Comparison of ENCODE assay signal across 29 mouse cellular contexts in genomic region chr7:142391108-142391507, GRCm38 (mm10). TPM values are rescaled to one million over a fixed set of nuclear protein-coding genes. Genes with fewer than 3 reads are reported as not detected.
DNase-seq lines count a peak whose midpoint lies in the region; ATAC-seq and TF ChIP-seq lines count a peak whose summit lies in the region.
"Had no signal": no experiment of that assay in that cellular context is flagged by ENCODE, and none has a peak within 500 bp of the region (broad histone marks: within the 10 kb centered on the region; RNA-seq: fewer than 3 reads in every experiment).

No protein-coding gene starts in this region.

- H3K27ac ChIP-seq in bone marrow macrophage, adult 2 months (ENCODE audit: insufficient read depth, low read depth, low read length) = peak overlapping the region; percentile 98
- peak overlapping the region; percentile 100 for H3K27ac ChIP-seq in macrophage
- H3K27ac ChIP-seq in forebrain, embryonic 15.5 days (replicated peaks) = no peak overlapping the region
- H3K27ac ChIP-seq: embryonic facial prominence, embryonic 15.5 days; hindbrain, embryonic 12.5 days; limb, embryonic 15.5 days; midbrain, embryonic 13.5 days had no signal

- no peak overlapping the region for H3K9ac ChIP-seq in forebrain, embryonic 15.5 days (replicated peaks)
- H3K9ac ChIP-seq: embryonic facial prominence, embryonic 15.5 days; hindbrain, embryonic 12.5 days; limb, embryonic 15.5 days; midbrain, embryonic 13.5 days had no signal

- H3K4me2 ChIP-seq in forebrain, embryonic 15.5 days (replicated peaks) = no peak overlapping the region
- H3K4me2 ChIP-seq: embryonic facial prominence, embryonic 15.5 days; heart, embryonic 11.5 days; hindbrain, embryonic 12.5 days; limb, embryonic 15.5 days; midbrain, embryonic 13.5 days had no signal

- peaks cover 84% of the 10 kb centered on the region for H3K79me2 ChIP-seq in macrophage (ENCODE audit: inconsistent target)

- 63% methylated on average over 1 of the region's 3 CpGs for WGBS in macrophage (ENCODE audit: missing documents)
- whole genome bisulfite sequencing in forebrain, embryonic 15.5 days = 88% methylated on average over 3 of the region's 3 CpGs

- H3K9me3 ChIP-seq in forebrain, embryonic 15.5 days = no peaks in the 10 kb centered on the region
- H3K9me3 ChIP-seq: embryonic facial prominence, embryonic 15.5 days; hindbrain, embryonic 12.5 days; limb, embryonic 15.5 days; midbrain, embryonic 13.5 days had no signal

- no peak for TF ChIP-seq POLR2A in bone marrow macrophage, adult 2 months (IDR thresholded peaks at IDR 0.05; ENCODE audit: borderline replicate concordance, low read depth, low read length)

- H3K27me3 ChIP-seq in forebrain, embryonic 15.5 days = no peaks in the 10 kb centered on the region
- H3K27me3 ChIP-seq: embryonic facial prominence, embryonic 15.5 days; limb, embryonic 15.5 days; midbrain, embryonic 13.5 days; Patski had no signal

- DNase-seq in adrenal gland, adult 2 months = peak; percentile 74
- no peak for DNase-seq in adrenal gland, postnatal 10 days
- peak; percentile 64 for DNase-seq in lung, postnatal 36 days
- no peak for DNase-seq in lung, postnatal 4 days
- DNase-seq in urinary bladder, postnatal 14 days (ENCODE audit: low spot score) = no peak
- DNase-seq: cerebellum, adult 9-11 months; gastrocnemius, postnatal 14 days; kidney, postnatal 36 days; left cerebral cortex, postnatal 4 days; thymus, adult 2 months had no signal

- ATAC-seq in forebrain, embryonic 15.5 days (replicated peaks) = no peak
- ATAC-seq: forebrain, embryonic 14.5 days; intestine, postnatal 0 days; midbrain, embryonic 13.5 days; Patski had no signal

- H3K4me3 ChIP-seq in bone marrow macrophage, adult 2 months (ENCODE audit: insufficient read depth, low read length) = peak overlapping the region; percentile 38
- H3K4me3 ChIP-seq in macrophage (ENCODE audit: inconsistent target) = peak overlapping the region; percentile 58
- H3K4me3 ChIP-seq in forebrain, embryonic 15.5 days = no peak overlapping the region
- H3K4me3 ChIP-seq: embryonic facial prominence, embryonic 15.5 days; hindbrain, embryonic 12.5 days; limb, embryonic 15.5 days; midbrain, embryonic 13.5 days had no signal

- H3K4me1 ChIP-seq in bone marrow macrophage, adult 2 months (ENCODE audit: control insufficient read depth, insufficient read depth, low read length) = peaks cover 75% of the 10 kb centered on the region
- peaks cover 15% of the 10 kb centered on the region for H3K4me1 ChIP-seq in forebrain, embryonic 15.5 days

- no peaks in the 10 kb centered on the region for H3K36me3 ChIP-seq in macrophage (ENCODE audit: inconsistent target)
- no peaks in the 10 kb centered on the region for H3K36me3 ChIP-seq in forebrain, embryonic 15.5 days
- H3K36me3 ChIP-seq: embryonic facial prominence, embryonic 15.5 days; hindbrain, embryonic 12.5 days; limb, embryonic 15.5 days; midbrain, embryonic 13.5 days had no signal

- no peak for TF ChIP-seq CTCF in bone marrow macrophage, adult 2 months (IDR thresholded peaks at IDR 0.05; ENCODE audit: low read depth, low read length)

RNA-seq across cellular contexts. Expression of gene Ctsd, which starts 3.3 kb away (rescaled TPM):
- total RNA-seq in adrenal gland, adult 2 months (2021) = 1,000 to 10,000 TPM in 1 of 2 experiments, 100 to 1,000 TPM in 1; 904 to 1,338 TPM
- 889 and 996 TPM in 2 replicates for polyA plus RNA-seq in adrenal gland, adult 2 months (2012; rRNA removed)
- total RNA-seq in adrenal gland, postnatal 10 days (2021) = 100 to 1,000 TPM; 603 to 610 TPM
- 2,800 and 3,060 TPM in 2 replicates for polyA plus RNA-seq in bone marrow macrophage, adult 2 months (2012; ENCODE audit: insufficient read depth, insufficient read length, missing spikeins)
- 1,000 to 10,000 TPM in 10 of 26 experiments, 100 to 1,000 TPM in 16; 173 to 1,536 (median 811) TPM for total RNA-seq in macrophage (2018; cell fraction: chromatin; rRNA removed)
- total RNA-seq in macrophage (2018; cell fraction: cytosol; rRNA removed) = over 10,000 TPM in 18 of 26 experiments, 1,000 to 10,000 TPM in 8; 7,525 to 19,600 (median 11,156) TPM
- over 10,000 TPM in 1 of 26 experiments, 1,000 to 10,000 TPM in 25; 1,185 to 10,670 (median 7,045) TPM for total RNA-seq in macrophage (2018; cell fraction: nucleus; rRNA removed)
- 15,815 to 17,787 TPM (median 16,857 TPM) in 3 replicates for polyA plus RNA-seq in macrophage (2018)
- polyA plus RNA-seq in forebrain, embryonic 15.5 days (2015; fragmentation: Nextera tagmentation; extraction: Ambion mirVana) = 195 and 218 TPM in 2 replicates

RNA-seq across cellular contexts. Expression of gene Gm49369, which starts 8.6 kb away (rescaled TPM):
- total RNA-seq in adrenal gland, adult 2 months (2021) = 1 to 10 TPM; 2.9 to 6.9 TPM
- not detected in 2 replicates for polyA plus RNA-seq in adrenal gland, adult 2 months (2012; rRNA removed)
- 1 to 10 TPM in 1 of 2 experiments, under 1 TPM in 1; 0.73 to 3.7 TPM for total RNA-seq in adrenal gland, postnatal 10 days (2021)
- polyA plus RNA-seq in bone marrow macrophage, adult 2 months (2012; ENCODE audit: insufficient read depth, insufficient read length, missing spikeins) = 1.1 TPM in 1 of 2 replicates, not detected in the other
- 100 to 1,000 TPM in 23 of 26 experiments, 10 to 100 TPM in 3; 37.2 to 835 (median 160) TPM for total RNA-seq in macrophage (2018; cell fraction: chromatin; rRNA removed)
- total RNA-seq in macrophage (2018; cell fraction: cytosol; rRNA removed) = 1,000 to 10,000 TPM in 19 of 26 experiments, 100 to 1,000 TPM in 4, 10 to 100 TPM in 3; 38.7 to 4,200 (median 1,875) TPM
- 1,000 to 10,000 TPM in 23 of 26 experiments, 100 to 1,000 TPM in 3; 416 to 4,630 (median 2,489) TPM for total RNA-seq in macrophage (2018; cell fraction: nucleus; rRNA removed)
- 9.6 to 6,145 TPM (median 21.2 TPM) in 3 replicates for polyA plus RNA-seq in macrophage (2018)
- polyA plus RNA-seq in forebrain, embryonic 15.5 days (2015; fragmentation: Nextera tagmentation; extraction: Ambion mirVana) = 1.0 and 3.0 TPM in 2 replicates
- polyA plus RNA-seq: embryonic facial prominence, embryonic 15.5 days; forebrain, embryonic 14.5 days; heart, embryonic 11.5 days; hindbrain, embryonic 12.5 days; intestine, postnatal 0 days; kidney, embryonic 14.5 days; limb, embryonic 15.5 days; midbrain, embryonic 13.5 days; neural tube, embryonic 11.5 days; small intestine, adult 2 months; stomach, embryonic 16.5 days had no signal

RNA-seq across cellular contexts. Expression of gene Ifitm10, which starts 17.6 kb away (rescaled TPM):
- 1 to 10 TPM; 3.0 to 5.8 TPM for total RNA-seq in adrenal gland, adult 2 months (2021)
- 12.0 and 15.2 TPM in 2 replicates for polyA plus RNA-seq in adrenal gland, adult 2 months (2012; rRNA removed)
- total RNA-seq in adrenal gland, postnatal 10 days (2021) = 1 to 10 TPM; 3.5 to 3.6 TPM
- 0.59 TPM in 1 of 2 replicates, not detected in the other for polyA plus RNA-seq in bone marrow macrophage, adult 2 months (2012; ENCODE audit: insufficient read depth, insufficient read length, missing spikeins)
- total RNA-seq in macrophage (2018; cell fraction: chromatin; rRNA removed) = 10 to 100 TPM in 3 of 26 experiments, 1 to 10 TPM in 19, under 1 TPM in 1, not detected in 3; 0.98 to 27.8 (median 5.1) TPM
- under 1 TPM in 22 of 26 experiments, not detected in 4; 0.15 to 0.51 (median 0.27) TPM for total RNA-seq in macrophage (2018; cell fraction: cytosol; rRNA removed)
- 1 to 10 TPM in 13 of 26 experiments, under 1 TPM in 3, not detected in 10; 0.36 to 7.0 (median 1.5) TPM for total RNA-seq in macrophage (2018; cell fraction: nucleus; rRNA removed)
- polyA plus RNA-seq in macrophage (2018) = not detected in 3 replicates
- polyA plus RNA-seq in forebrain, embryonic 15.5 days (2015; fragmentation: Nextera tagmentation; extraction: Ambion mirVana) = 2.4 and 3.1 TPM in 2 replicates
- total RNA-seq: common myeloid progenitor, adult 5-6 weeks; megakaryocyte progenitor cell, adult 5-6 weeks had no signal
- polyA plus RNA-seq: neural tube, embryonic 11.5 days had no signal

RNA-seq across cellular contexts. Expression of gene Syt8, which starts 43.5 kb away (rescaled TPM):
- not detected for total RNA-seq in adrenal gland, adult 2 months (2021)
- 0.16 and 0.20 TPM in 2 replicates for polyA plus RNA-seq in adrenal gland, adult 2 months (2012; rRNA removed)
- total RNA-seq in adrenal gland, postnatal 10 days (2021) = not detected
- polyA plus RNA-seq in bone marrow macrophage, adult 2 months (2012; ENCODE audit: insufficient read depth, insufficient read length, missing spikeins) = 5.6 TPM in 2 replicates
- total RNA-seq in macrophage (2018; cell fraction: chromatin; rRNA removed) = 100 to 1,000 TPM in 25 of 26 experiments, 10 to 100 TPM in 1; 60.8 to 211 (median 144) TPM
- 1 to 10 TPM in 19 of 26 experiments, under 1 TPM in 7; 0.41 to 8.6 (median 1.5) TPM for total RNA-seq in macrophage (2018; cell fraction: cytosol; rRNA removed)
- 100 to 1,000 TPM in 6 of 26 experiments, 10 to 100 TPM in 20; 48.3 to 120 (median 78.4) TPM for total RNA-seq in macrophage (2018; cell fraction: nucleus; rRNA removed)
- 3.2 to 10.3 TPM (median 4.8 TPM) in 3 replicates for polyA plus RNA-seq in macrophage (2018)
- not detected in 2 replicates for polyA plus RNA-seq in forebrain, embryonic 15.5 days (2015; fragmentation: Nextera tagmentation; extraction: Ambion mirVana)
- total RNA-seq: common myeloid progenitor, adult 5-6 weeks; gastrocnemius, postnatal 14 days; left cerebral cortex, adult 8-10 months; left cerebral cortex, postnatal 4 days; megakaryocyte progenitor cell, adult 5-6 weeks had no signal
- polyA plus RNA-seq: forebrain, embryonic 14.5 days; heart, postnatal 0 days; kidney, embryonic 14.5 days; midbrain, embryonic 13.5 days; neural tube, embryonic 11.5 days had no signal

RNA-seq across cellular contexts. Expression of gene Tnni2, which starts 50.5 kb away (rescaled TPM):
- under 1 TPM; 0.62 to 0.63 TPM for total RNA-seq in adrenal gland, adult 2 months (2021)
- polyA plus RNA-seq in adrenal gland, adult 2 months (2012; rRNA removed) = 0.15 TPM in 1 of 2 replicates, not detected in the other
- total RNA-seq in adrenal gland, postnatal 10 days (2021) = 100 to 1,000 TPM; 196 to 793 TPM
- polyA plus RNA-seq in bone marrow macrophage, adult 2 months (2012; ENCODE audit: insufficient read depth, insufficient read length, missing spikeins) = 10.2 and 13.8 TPM in 2 replicates
- 10 to 100 TPM in 24 of 26 experiments, 1 to 10 TPM in 2; 3.2 to 37.4 (median 23.0) TPM for total RNA-seq in macrophage (2018; cell fraction: chromatin; rRNA removed)
- total RNA-seq in macrophage (2018; cell fraction: cytosol; rRNA removed) = 10 to 100 TPM in 15 of 26 experiments, 1 to 10 TPM in 11; 6.3 to 23.8 (median 11.0) TPM
- 10 to 100 TPM in 19 of 26 experiments, 1 to 10 TPM in 7; 5.5 to 26.3 (median 13.7) TPM for total RNA-seq in macrophage (2018; cell fraction: nucleus; rRNA removed)
- polyA plus RNA-seq in macrophage (2018) = 13.4 to 20.6 TPM (median 18.0 TPM) in 3 replicates
- 0.73 and 0.93 TPM in 2 replicates for polyA plus RNA-seq in forebrain, embryonic 15.5 days (2015; fragmentation: Nextera tagmentation; extraction: Ambion mirVana)
- total RNA-seq: left cerebral cortex, postnatal 4 days had no signal

Comparison
In these comparisons a context has a peak if more than half of its experiments do, and no peak if none do; other contexts are left out.
1. DNase-seq: peak in adrenal gland, adult 2 months (single experiment) and lung, postnatal 36 days (single experiment); none in adrenal gland, postnatal 10 days (single experiment), lung, postnatal 4 days (0 of 2) and urinary bladder, postnatal 14 days (single experiment).